Mouse (Mus musculus): Measurements from ENCODE around the gene Lsg1.

The Lsg1 gene

GRCm38 (mm10) chr16:30587494-30588327, at the start of gene Lsg1:
TSS of gene Lsg1 (minus strand) at chr16:30587592.
- peak; percentile 84 for DNase-seq (ENCODE audit: low spot score)

GRCm38 (mm10) chr16:30633906-30634746, 46.7 kb upstream of the Lsg1 start:
- no peak for DNase-seq (ENCODE audit: low spot score)

GRCm38 (mm10) chr16:30629509-30629908, 42.1 kb upstream of the Lsg1 start:
- no peak for DNase-seq (ENCODE audit: low spot score)

GRCm38 (mm10) chr16:30628401-30628800, 41.0 kb upstream of the Lsg1 start:
- DNase-seq (ENCODE audit: low spot score): no peak

- DNase-seq (ENCODE audit: low spot score): no peak
Observed at GRCm38 (mm10) chr16:30627586-30628337, 40.4 kb upstream of the Lsg1 start.

- no peak for DNase-seq (ENCODE audit: low spot score)
Observed at GRCm38 (mm10) chr16:30624640-30625039, 37.2 kb upstream of the Lsg1 start.

GRCm38 (mm10) chr16:30623645-30624044, 36.3 kb upstream of the Lsg1 start:
- DNase-seq (ENCODE audit: low spot score): no peak

GRCm38 (mm10) chr16:30616281-30616680, 28.9 kb upstream of the Lsg1 start:
- no peak for DNase-seq (ENCODE audit: low spot score)

- no peak for DNase-seq (ENCODE audit: low spot score)
Observed at GRCm38 (mm10) chr16:30614705-30615317, 27.4 kb upstream of the Lsg1 start.

- DNase-seq (ENCODE audit: low spot score): no peak
Observed at GRCm38 (mm10) chr16:30614122-30614521, 26.7 kb upstream of the Lsg1 start.

- no peak for DNase-seq (ENCODE audit: low spot score)
Observed at GRCm38 (mm10) chr16:30613122-30613521, 25.7 kb upstream of the Lsg1 start.

GRCm38 (mm10) chr16:30611331-30611730, 23.9 kb upstream of the Lsg1 start:
- no peak for DNase-seq (ENCODE audit: low spot score)

- no peak for DNase-seq (ENCODE audit: low spot score)
Observed at GRCm38 (mm10) chr16:30607868-30608267, 20.5 kb upstream of the Lsg1 start.

- no peak for DNase-seq (ENCODE audit: low spot score)
Observed at GRCm38 (mm10) chr16:30605528-30605927, 18.1 kb upstream of the Lsg1 start.

GRCm38 (mm10) chr16:30604807-30605137, 17.4 kb upstream of the Lsg1 start:
- DNase-seq (ENCODE audit: low spot score): no peak

GRCm38 (mm10) chr16:30604061-30604806, 16.8 kb upstream of the Lsg1 start:
- no peak for DNase-seq (ENCODE audit: low spot score)

- no peak for DNase-seq (ENCODE audit: low spot score)
Observed at GRCm38 (mm10) chr16:30603531-30603842, 16.1 kb upstream of the Lsg1 start.

- DNase-seq (ENCODE audit: low spot score): no peak
Observed at GRCm38 (mm10) chr16:30602684-30603530, 15.5 kb upstream of the Lsg1 start.

GRCm38 (mm10) chr16:30601946-30602345, 14.6 kb upstream of the Lsg1 start:
- no peak for DNase-seq (ENCODE audit: low spot score)

- peak; percentile 68 for DNase-seq (ENCODE audit: low spot score)
Observed at GRCm38 (mm10) chr16:30601046-30601832, 13.8 kb upstream of the Lsg1 start.

Data from testis, postnatal 10 days (tissue).